Mouse (Mus musculus): ENCODE measurements around the gene Lasp1. TPM values are rescaled to one million over a fixed set of nuclear protein-coding genes. Genes with fewer than 3 reads are reported as not detected.

The Lasp1 gene
- total RNA-seq, 2 experiments from 2014 or later: 192 to 202 TPM

DNA sequence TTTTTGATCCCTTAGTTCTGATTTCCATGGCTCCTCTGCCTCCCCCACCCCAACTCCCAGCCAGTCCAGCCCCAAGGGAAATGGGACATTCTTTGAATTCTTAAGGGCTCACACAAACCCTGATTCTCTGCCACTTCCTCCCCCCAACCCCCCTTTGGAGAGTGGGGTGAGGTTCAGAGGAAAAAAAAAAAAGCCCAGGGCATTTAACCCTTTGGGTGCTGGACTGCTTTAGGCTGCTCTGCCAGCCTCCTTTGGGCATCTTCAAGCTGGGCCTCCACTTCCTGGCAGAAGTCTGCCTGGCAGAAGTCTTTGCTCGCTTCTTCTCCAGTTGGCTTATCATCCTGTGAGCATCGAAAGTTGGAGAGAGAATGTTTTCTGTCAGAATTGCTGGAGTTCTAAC lies 9.3 kb downstream of the Lasp1 start:
- DNase-seq (ENCODE audit: low spot score in 2 of 2): no peak
- intact Hi-C loops (cut with DNase I): no loop called here

DNA sequence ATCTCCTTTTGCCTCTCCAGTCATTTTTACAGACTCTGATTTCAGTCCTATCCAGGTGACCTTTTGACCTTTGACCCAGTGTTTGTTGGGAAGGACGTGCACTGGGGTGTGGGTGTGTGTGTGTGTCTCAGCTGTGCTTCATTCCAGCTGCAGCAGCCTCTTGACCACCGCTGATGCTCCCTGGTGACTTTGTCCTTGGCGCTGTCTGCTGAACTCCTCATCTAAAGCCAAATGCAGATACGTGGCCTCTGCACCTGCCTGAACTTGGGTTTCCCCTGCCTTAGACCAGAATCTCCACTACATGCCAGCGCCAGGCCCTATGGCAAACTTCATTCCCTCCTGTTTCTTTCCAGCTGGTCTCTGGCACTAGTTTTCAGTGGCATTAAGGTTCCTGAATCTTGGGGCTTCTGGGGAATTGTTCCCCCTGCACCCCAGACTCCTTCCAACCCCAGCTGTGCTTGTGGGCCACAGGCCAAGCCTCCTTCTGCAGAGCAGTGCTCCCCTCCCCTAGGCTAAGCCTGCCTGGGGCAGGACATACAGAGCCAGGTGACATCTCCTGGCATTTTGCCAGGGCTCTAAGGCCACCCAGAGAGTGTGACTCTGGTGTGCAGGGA lies 9.9 kb downstream of the Lasp1 start:
- DNase-seq (ENCODE audit: low spot score in 2 of 2): no peak
- intact Hi-C loops (cut with DNase I): no loop called here

DNA sequence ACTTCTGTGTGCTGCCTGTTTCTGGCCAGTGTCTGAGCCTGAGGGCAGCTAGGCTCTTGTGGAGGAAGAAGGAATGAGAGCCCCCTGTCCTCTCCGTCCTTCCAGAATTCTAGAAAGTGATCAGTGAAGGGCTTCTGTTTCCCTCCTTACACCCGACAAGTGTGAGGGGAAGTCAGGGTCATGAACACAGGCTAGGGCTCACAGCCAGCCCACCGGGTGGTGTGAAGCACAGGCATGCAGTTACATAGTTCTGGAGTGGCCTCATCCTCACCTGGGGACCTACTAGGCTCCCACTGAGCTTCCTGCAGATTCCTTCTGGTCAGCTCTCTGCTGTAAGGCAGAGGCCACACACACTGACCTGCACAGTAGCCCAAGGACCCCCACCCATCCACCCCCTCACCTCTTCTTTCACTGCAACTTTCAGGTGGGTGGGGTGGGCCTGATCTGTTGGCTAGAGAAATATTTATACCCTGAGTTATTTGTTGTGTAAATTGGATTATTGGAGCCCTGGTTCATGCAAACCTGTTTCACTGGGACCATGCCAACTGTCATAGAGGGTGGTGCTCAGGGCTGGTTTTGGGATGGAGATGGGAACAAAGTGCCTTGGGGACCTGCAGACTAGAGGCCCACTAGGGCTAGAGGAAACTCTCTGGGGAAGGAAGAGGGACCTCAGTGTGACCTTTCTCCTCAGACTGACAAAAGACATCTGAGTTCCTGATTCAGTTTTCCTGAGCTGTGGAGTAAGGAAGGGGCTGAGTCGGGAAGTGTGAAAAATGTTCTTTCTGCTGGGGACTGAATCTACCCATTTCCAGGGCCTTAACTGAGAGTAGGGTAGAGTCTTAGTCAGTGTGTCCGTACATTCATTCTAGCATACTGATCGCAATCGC lies 10.7 kb downstream of the Lasp1 start:
- intact Hi-C loops (cut with DNase I): no loop called here
- DNase-seq (ENCODE audit: low spot score in 2 of 2): no peak

DNA sequence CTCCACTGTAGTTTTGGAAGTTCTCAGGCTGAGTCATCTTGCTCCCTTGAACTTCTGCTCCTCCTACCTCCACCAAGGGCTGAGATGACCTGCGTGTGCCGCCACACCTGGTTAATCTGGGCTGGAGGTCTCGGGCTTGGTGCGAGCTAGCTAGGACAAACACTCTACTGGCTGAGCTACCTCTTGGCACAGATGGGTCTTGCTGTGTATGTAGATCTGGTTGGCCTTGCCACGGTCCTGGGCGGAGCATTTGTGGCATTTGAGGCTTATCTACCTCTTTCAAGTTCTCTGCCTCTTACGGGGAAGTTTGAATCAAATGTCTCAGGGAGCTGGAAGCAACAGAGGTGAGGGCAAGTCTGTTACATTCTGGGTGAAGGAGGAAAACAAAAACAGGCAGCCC lies 11.6 kb downstream of the Lasp1 start:
- no peak for DNase-seq (ENCODE audit: low spot score in 2 of 2)
- intact Hi-C loops (cut with DNase I): no loop called here

DNA sequence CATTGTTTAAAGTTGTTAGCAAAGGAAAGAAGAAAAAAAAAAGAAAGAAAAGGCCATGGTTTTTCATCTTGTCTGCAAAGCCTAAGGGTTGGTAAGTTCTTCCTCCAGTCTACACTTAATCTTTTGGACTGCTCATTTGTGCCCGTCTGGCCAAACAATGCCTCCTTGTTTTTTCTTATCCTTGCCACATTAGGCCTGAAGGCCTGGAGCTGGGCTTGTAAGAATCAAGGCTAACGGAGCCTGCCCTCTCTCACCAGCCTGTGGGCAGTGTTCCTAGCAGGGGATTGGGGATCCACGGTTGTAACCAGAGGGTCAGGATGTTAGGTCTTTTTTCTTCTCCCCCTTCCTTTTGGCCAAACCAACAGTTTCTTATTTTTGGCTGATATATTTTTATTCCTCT lies 12.2 kb downstream of the Lasp1 start:
- DNase-seq (ENCODE audit: low spot score in 2 of 2): no peak
- intact Hi-C loops (cut with DNase I): no loop called here

DNA sequence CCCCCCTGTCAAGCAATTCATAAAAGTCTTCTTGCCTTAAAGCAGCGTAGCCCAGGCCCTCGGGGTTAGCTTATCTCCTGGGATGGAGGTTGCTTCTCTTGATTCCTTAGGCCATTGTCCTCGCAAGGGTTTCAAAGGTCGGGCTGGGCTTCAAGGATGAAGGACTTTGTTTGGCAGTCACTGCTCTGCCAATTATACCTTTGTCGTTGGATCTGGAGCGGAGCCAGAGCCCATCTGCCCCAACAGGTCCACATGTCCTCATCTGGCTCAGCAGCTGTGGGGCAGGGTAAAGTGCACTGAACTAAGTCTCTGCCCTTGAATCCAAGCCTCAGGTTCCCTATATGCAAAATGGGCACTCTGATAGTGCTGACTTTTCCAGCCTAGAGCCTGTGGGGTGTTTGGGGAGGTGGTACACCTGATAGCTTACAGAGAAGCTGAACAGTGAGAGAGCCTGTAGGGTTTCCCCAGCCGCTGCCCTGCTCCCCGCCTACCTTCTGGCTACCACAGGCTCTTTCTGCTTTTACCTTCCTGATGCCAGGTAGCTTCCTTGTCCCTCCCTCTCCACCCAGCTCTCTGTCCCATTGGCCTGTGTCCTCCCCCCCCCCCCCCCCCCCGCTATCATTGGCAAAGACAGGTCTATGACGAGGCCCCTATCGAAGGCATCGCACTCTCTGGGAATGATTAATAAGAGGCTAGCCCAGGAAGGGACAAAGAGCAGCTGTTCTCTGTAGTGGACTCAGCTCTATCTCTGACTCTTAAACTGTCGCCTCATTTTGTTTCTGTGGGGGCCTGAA lies 13.0 kb downstream of the Lasp1 start:
- no peak for DNase-seq (ENCODE audit: low spot score in 2 of 2)
- intact Hi-C loops (cut with DNase I): no loop called here

DNA sequence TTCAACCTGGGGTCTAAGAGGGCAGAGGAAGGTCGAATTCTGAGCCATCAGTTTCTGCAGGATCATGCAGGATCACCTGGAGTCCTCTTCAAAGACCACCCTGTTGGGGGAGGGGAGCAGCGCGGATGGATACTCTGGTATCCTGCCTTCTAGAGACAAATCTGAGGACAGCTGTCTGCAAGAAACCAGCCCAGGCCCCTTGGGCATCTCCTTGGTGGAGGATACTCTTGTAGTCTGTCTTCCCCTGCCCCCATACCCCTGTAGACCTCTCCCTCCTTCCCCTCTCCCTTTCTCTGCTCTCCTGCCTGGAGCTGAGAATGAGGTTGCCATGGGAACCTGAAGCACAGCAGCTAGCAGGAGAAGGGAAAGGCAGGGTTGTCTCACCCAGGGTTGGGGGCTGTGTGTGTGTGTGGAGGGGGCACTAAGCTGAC lies 13.7 kb downstream of the Lasp1 start:
- peak; percentile 52 to 61 for DNase-seq (ENCODE audit: low spot score in 2 of 2)
- intact Hi-C loops (cut with DNase I): no loop called here

DNA sequence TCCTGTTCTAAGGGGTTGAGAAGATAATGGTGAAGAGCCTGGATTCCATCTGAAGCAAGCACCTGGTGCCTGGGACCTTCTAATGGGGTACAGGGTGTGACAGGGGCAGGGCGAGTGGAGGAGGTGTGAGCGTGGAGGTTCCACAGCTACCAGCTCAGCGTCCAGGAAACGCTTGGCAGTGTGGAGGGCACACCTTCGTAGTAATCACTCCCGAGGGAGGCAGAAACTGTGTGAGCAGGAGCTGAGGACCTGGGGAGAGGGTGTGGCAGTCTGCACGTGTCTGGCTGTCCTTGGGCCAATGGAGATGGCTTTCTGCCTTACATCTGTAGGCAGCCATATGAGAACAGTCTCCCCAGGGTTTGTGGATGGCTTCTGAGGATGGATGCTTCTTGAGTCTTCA lies 14.3 kb downstream of the Lasp1 start:
- intact Hi-C loops (cut with DNase I): no loop called here
- no peak for DNase-seq (ENCODE audit: low spot score in 2 of 2)

DNA sequence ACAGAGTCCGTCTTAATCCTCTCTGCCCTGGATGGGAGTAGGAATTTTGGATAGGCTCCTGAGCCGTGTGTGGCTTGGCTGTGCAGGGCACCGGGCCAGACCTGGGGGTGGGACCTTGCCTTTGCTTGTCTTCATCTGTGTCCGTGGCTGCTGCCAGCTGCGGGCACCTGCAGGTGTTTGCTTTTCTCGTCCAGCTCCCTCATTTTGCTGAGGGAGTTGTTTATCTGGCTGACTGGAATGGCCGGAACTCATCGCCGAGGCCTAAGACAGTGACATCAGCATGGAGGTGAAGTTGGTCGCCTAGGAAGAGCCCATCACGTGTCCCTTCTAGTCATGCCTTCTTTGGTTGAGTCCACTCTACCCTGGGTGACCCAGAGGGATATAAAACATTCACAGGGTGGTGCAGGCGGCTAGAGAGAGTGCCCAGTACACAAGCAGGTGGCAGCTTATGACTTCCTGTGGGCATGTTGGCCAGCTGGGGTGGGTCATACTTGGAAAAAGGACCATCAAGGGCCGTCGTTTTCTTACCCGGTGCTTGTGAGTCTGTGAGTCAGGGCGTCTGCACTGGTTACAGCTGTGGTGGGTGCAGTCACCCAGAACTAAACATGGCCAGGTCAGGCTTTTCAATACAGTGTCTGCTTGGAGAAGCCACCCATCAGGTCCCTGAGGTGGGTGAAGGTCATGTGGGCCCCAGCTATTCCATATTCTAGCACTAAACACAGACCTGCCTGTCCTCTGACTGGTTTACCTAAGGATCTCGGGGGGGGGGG lies 15.1 kb downstream of the Lasp1 start:
- DNase-seq (ENCODE audit: low spot score in 2 of 2): no peak
- intact Hi-C loops (cut with DNase I): no loop called here

DNA sequence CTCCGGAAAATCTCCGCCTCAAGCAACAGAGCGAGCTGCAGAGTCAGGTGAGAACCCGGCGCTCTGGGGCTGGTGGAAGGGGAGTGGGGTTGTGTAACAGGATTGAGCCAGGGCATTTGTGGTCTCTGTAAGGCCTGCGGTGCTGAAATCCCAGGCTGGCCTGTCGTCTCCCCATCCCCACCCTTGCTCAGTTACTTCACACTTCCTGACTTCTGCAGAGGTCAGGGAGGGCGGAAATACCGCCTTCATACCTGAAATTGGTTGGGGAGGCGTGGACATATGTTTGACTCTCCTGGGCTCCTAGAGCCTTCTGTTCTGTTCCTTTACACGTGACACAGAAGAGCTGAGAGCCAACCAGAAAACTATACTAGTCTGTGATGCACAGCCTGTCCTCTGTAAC lies 16.9 kb downstream of the Lasp1 start:
- intact Hi-C loops (cut with DNase I): no loop called here
- no peak for DNase-seq (ENCODE audit: low spot score in 2 of 2)

DNA sequence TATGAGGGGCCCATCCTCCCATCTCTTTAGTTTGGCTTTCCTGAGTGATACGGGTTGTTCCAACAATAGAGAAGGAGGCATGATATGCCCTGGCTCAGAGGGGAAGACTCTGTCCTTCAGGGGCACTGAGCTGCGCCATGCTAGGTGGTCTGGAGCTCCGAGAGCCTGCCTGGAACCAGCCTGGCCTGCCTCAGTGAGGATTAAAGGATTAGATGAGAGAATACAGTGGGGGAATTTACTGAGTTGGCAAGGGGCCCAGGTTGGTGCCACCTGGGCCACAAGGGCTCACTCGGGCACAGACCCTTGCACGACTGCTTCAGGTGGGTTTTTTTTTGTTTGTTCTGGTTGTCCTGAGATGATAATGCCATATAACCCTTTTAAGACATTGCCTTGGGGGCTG lies 17.4 kb downstream of the Lasp1 start:
- intact Hi-C loops (cut with DNase I): no loop called here
- DNase-seq (ENCODE audit: low spot score in 2 of 2): no peak

DNA sequence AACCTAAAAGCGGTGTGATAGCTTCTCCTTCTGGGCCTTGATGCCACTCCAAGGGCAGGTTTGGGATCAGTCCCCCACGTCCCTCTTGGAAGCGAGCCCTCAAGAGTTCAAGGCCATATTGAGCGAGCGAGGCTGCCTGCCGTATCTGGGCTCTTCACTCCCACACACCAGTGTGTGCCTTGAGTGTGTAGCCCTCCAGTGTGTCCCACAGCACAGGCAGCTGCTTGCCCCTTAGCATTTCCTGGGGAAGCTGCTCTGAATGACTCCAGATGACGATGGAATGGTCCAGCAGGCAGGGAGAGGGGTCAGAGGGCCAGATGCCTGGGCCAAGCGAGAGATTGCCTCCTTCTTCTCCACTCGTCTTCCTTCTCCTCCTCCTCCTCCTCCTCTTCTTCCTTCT lies 18.1 kb downstream of the Lasp1 start:
- no peak for DNase-seq (ENCODE audit: low spot score in 2 of 2)
- intact Hi-C loops (cut with DNase I): no loop called here

DNA sequence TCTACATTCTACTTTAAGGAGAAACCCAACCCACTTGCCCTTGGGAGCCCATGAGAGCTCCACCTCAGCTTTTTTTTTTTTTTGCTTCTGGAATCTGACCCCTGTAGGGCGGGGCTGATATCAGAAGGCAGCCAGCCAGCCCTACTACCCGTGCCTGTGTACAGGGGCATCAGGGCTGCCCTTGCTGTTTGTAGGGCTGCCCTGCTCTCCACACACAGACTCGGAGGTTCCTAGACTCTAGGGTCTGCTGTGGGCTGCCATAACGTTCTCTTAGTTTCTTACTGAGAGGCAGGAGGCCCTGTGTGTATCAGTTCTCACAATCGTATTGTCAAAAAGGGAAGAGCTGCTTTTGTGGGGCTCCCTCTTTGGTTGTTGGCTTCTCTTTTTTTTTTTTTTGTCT lies 18.6 kb downstream of the Lasp1 start:
- intact Hi-C loops (cut with DNase I): no loop called here
- DNase-seq (ENCODE audit: low spot score in 2 of 2): no peak

DNA sequence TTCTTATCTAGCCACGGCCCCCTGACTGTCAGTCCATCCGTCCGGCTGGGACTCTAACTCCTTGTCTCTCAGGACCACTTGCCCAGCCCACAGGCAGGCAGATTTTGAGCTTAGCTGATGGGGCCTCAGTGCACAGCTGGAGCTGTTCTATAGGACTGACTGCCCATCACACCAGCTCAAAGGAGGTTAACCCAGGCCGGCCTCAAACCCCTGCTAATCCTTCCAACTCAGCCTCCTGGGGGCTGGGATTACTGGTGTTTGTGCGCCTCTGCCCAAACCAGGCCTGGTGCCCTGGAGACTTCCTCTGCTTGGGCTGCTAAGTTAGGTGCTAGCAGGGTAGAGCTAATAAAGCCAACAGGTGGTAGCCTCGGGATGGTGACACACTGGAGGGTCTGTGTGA lies 19.2 kb downstream of the Lasp1 start:
- intact Hi-C loops (cut with DNase I): no loop called here
- no peak for DNase-seq (ENCODE audit: low spot score in 2 of 2)

DNA sequence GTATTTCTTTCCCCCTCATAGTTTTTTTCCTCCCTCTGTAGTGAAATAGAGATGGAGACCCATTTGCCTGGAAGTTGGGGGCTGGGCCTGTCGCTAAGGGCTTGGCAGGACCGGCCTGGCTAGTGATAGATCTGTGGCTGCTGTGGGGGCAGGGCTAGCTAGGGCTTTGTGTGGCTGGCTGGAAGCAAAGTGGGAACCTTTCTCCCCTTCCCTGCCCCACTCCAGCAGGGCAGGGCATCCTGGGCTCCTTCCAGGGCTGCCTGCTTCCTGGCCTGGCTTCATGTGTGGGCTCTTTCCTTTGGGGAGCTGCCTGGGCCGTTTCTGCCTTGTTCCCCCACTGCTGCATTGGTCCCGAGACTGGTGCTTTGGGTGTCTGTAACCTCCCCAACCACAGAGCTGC lies 19.8 kb downstream of the Lasp1 start:
- peak in 1 of 2 experiments; percentile 46 for DNase-seq (ENCODE audit: low spot score in 2 of 2)
- intact Hi-C loops (cut with DNase I): no loop called here

DNA sequence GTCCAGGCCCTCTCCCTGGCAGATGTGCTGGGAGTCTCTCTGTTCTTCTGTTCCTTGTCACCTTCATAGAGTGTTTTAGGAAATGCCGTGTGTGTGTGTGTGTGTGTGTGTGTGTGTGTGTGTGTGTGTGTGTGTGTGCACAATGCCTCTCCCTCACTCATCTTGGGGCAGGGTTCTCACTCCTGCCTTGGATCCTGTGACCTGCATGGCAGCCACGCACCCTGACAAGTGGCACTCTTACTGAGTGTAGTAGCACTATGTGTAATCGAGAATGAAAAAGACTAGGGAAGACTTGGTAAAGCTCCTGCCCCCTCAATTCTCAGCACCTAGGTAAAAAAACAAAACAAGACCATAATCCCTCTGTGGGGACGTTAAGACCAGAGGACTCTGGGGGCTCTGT lies 20.3 kb downstream of the Lasp1 start:
- no peak for DNase-seq (ENCODE audit: low spot score in 2 of 2)
- intact Hi-C loops (cut with DNase I): no loop called here

DNA sequence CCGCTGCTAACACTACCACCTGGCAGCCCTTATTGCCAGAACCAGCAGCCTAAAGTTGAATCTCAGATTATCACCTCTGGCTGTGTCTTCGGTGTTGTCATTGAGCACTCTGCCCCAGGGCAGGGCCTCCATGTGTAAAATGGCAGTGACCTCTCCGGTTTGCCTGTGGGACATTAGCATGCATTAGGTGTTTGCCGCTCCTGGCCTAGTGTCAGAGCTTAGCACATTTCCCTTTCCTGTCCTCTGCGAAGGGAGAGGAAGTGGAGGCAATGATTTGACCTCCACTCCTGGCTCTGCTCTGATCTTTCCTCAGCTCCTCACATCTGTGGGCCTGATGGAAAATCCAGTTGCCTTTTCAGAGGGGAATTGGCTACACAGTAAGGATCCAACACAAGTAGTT lies 21.1 kb downstream of the Lasp1 start:
- intact Hi-C loops (cut with DNase I): no loop called here

DNA sequence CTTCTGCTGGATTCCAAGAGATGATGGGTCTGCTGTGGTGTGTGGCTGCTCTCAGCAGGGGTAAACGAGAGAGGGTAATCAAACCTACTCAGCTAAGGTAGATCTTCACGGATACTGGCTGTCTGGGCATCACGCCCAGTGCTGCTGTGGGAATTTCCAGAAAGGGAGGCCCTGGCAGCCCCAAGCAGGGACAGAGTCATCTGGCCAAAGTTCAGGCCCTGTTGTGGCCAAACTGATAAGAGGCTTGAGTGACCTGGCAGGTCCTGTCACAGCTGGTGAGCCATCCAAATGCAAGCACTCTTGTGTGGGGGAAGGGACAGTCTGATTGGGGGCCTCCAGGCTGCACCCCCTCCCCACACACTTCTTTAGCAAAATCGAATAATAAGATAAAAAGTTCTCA lies 22.0 kb downstream of the Lasp1 start:
- no peak for DNase-seq (ENCODE audit: low spot score in 2 of 2)
- intact Hi-C loops (cut with DNase I): no loop called here

More for the DNA sequence above, 21.1 kb downstream of the Lasp1 start:
- DNase-seq (ENCODE audit: low spot score in 2 of 2): no peak

DNA sequence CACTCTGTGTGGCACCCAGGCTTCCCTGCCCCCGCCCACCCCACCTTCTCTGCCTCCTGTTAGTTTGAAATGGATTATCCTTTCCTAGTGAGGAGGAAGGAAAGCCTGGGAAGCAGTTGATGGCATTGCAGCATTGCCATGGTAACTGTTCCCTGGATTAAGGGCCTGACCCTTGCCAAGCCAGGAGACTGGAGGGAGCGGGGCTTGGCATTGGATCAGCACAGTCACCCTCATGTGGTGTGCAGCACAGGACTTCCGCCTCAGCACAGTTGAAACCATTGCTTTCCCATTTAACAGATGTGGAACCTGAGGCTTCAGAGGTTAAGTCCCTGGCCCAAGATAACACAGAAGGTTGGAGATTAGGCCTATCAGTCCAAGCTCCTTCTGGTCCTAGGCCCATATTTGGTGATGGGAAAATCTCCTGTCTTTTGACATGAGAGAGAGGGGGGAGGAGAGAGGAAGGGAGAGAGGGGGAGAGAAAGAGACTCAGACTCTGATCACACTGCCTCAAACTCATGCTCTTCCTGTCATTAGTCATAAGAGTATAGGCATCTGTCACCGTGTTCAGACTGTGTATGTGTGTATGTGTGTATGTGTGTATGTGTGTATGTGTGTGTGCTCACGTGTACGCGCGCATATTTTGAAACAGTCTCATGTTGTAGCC lies 22.7 kb downstream of the Lasp1 start:
- no peak for DNase-seq (ENCODE audit: low spot score in 2 of 2)
- intact Hi-C loops (cut with DNase I): no loop called here
